Mouse (Mus musculus): Measurements from ENCODE around the gene Fads1. TPM values are rescaled to one million over a fixed set of nuclear protein-coding genes. Genes with fewer than 3 reads are reported as not detected.

The Fads1 gene
- polyA plus RNA-seq, 1 experiment = 117 TPM

GRCm38 (mm10) chr19:10186569-10186968 lies 3.9 kb downstream of the Fads1 start:
- TF ChIP-seq POLR2A (IDR thresholded peaks at IDR 0.05; ENCODE audit: borderline replicate concordance, extremely low read depth, low read depth, low read length) (no peak), CTCF (IDR thresholded peaks at IDR 0.05; ENCODE audit: insufficient read depth, low read length) (no peak)

GRCm38 (mm10) chr19:10188281-10188811 lies 5.7 kb downstream of the Fads1 start:
- no peak overlapping the region for H3K4me3 ChIP-seq (replicated peaks; ENCODE audit: extremely low read depth, low read depth, low read length)
- 0 out of 2 replicates have a peak, but pooled peaks cover 3% of the 10 kb centered on the region for H3K4me1 ChIP-seq (ENCODE audit: control insufficient read depth, insufficient read depth, low read length)
- WGBS = 70% methylated on average over 10 of the region's 10 CpGs
- TF ChIP-seq POLR2A (IDR thresholded peaks at IDR 0.05; ENCODE audit: borderline replicate concordance, extremely low read depth, low read depth, low read length) = no peak
- no peak for TF ChIP-seq CTCF (IDR thresholded peaks at IDR 0.05; ENCODE audit: insufficient read depth, low read length)
- no peak for DNase-seq

More at GRCm38 (mm10) chr19:10186569-10186968, 3.9 kb downstream of the Fads1 start:
- Histone ChIP-seq H3K4me3 (replicated peaks; ENCODE audit: extremely low read depth, low read depth, low read length) (no peak overlapping the region), H3K4me1 (ENCODE audit: control insufficient read depth, insufficient read depth, low read length) (peaks cover 8% of the 10 kb centered on the region)
- WGBS = 96% methylated on average over 8 of the region's 8 CpGs
- no peak for DNase-seq

- WGBS = 94% methylated on average over 6 of the region's 6 CpGs
- no peak for DNase-seq
- H3K4me3 ChIP-seq (replicated peaks; ENCODE audit: extremely low read depth, low read depth, low read length) = no peak overlapping the region
- H3K4me1 ChIP-seq (ENCODE audit: control insufficient read depth, insufficient read depth, low read length) = 0 out of 2 replicates have a peak, but pooled peaks cover 3% of the 10 kb centered on the region
- TF ChIP-seq CTCF (IDR thresholded peaks at IDR 0.05; ENCODE audit: insufficient read depth, low read length) (no peak), POLR2A (IDR thresholded peaks at IDR 0.05; ENCODE audit: borderline replicate concordance, extremely low read depth, low read depth, low read length) (no peak)
These were observed 6.3 kb downstream of the Fads1 start for GRCm38 (mm10) chr19:10189022-10189421.

- no peak overlapping the region for H3K4me3 ChIP-seq (replicated peaks; ENCODE audit: extremely low read depth, low read depth, low read length)
- H3K4me1 ChIP-seq (ENCODE audit: control insufficient read depth, insufficient read depth, low read length) = 0 out of 2 replicates have a peak, but pooled peaks cover 3% of the 10 kb centered on the region
- TF ChIP-seq CTCF (IDR thresholded peaks at IDR 0.05; ENCODE audit: insufficient read depth, low read length) (no peak), POLR2A (IDR thresholded peaks at IDR 0.05; ENCODE audit: borderline replicate concordance, extremely low read depth, low read depth, low read length) (no peak)
- DNase-seq = no peak
- WGBS = 93% methylated on average over 8 of the region's 8 CpGs
These were observed 7.3 kb downstream of the Fads1 start for GRCm38 (mm10) chr19:10189940-10190339.

- WGBS = 28% methylated on average over 2 of the region's 2 CpGs
- Histone ChIP-seq H3K4me1 (ENCODE audit: control insufficient read depth, insufficient read depth, low read length) (0 out of 2 replicates have a peak, but pooled peaks cover 3% of the 10 kb centered on the region), H3K4me3 (replicated peaks; ENCODE audit: extremely low read depth, low read depth, low read length) (no peak overlapping the region)
- peak; percentile 72 for DNase-seq
- TF ChIP-seq CTCF (IDR thresholded peaks at IDR 0.05; ENCODE audit: insufficient read depth, low read length) = peak; percentile 81
- no peak for TF ChIP-seq POLR2A (IDR thresholded peaks at IDR 0.05; ENCODE audit: borderline replicate concordance, extremely low read depth, low read depth, low read length)
These were observed 8.1 kb downstream of the Fads1 start for GRCm38 (mm10) chr19:10190796-10191195.

- Histone ChIP-seq H3K4me3 (replicated peaks; ENCODE audit: extremely low read depth, low read depth, low read length) (no peak overlapping the region), H3K4me1 (ENCODE audit: control insufficient read depth, insufficient read depth, low read length) (0 out of 2 replicates have a peak, but pooled peaks cover 3% of the 10 kb centered on the region)
- TF ChIP-seq POLR2A (IDR thresholded peaks at IDR 0.05; ENCODE audit: borderline replicate concordance, extremely low read depth, low read depth, low read length) (no peak), CTCF (IDR thresholded peaks at IDR 0.05; ENCODE audit: insufficient read depth, low read length) (no peak)
- DNase-seq = no peak
- 55% methylated on average over 7 of the region's 7 CpGs for WGBS
These were observed 8.6 kb downstream of the Fads1 start for GRCm38 (mm10) chr19:10191326-10191725.

GRCm38 (mm10) chr19:10194337-10194736 lies 11.6 kb downstream of the Fads1 start:
- no peak for DNase-seq
- no peak for TF ChIP-seq POLR2A (IDR thresholded peaks at IDR 0.05; ENCODE audit: borderline replicate concordance, extremely low read depth, low read depth, low read length)
- TF ChIP-seq CTCF (IDR thresholded peaks at IDR 0.05; ENCODE audit: insufficient read depth, low read length) = no peak
- WGBS = 85% methylated on average over 11 of the region's 11 CpGs
- 0 out of 2 replicates have a peak, but pooled peaks cover 3% of the 10 kb centered on the region for H3K4me1 ChIP-seq (ENCODE audit: control insufficient read depth, insufficient read depth, low read length)
- no peak overlapping the region for H3K4me3 ChIP-seq (replicated peaks; ENCODE audit: extremely low read depth, low read depth, low read length)

GRCm38 (mm10) chr19:10195252-10195651 lies 12.6 kb downstream of the Fads1 start:
- WGBS = 61% methylated on average over 5 of the region's 5 CpGs
- Histone ChIP-seq H3K4me3 (replicated peaks; ENCODE audit: extremely low read depth, low read depth, low read length) (no peak overlapping the region), H3K4me1 (ENCODE audit: control insufficient read depth, insufficient read depth, low read length) (0 out of 2 replicates have a peak, but pooled peaks cover 3% of the 10 kb centered on the region)
- DNase-seq = no peak
- TF ChIP-seq CTCF (IDR thresholded peaks at IDR 0.05; ENCODE audit: insufficient read depth, low read length) (no peak), POLR2A (IDR thresholded peaks at IDR 0.05; ENCODE audit: borderline replicate concordance, extremely low read depth, low read depth, low read length) (no peak)

GRCm38 (mm10) chr19:10197130-10197529 lies 14.4 kb downstream of the Fads1 start:
- H3K4me1 ChIP-seq (ENCODE audit: control insufficient read depth, insufficient read depth, low read length) = no peaks in the 10 kb centered on the region
- no peak overlapping the region for H3K4me3 ChIP-seq (replicated peaks; ENCODE audit: extremely low read depth, low read depth, low read length)
- WGBS = 87% methylated on average over 4 of the region's 4 CpGs
- TF ChIP-seq POLR2A (IDR thresholded peaks at IDR 0.05; ENCODE audit: borderline replicate concordance, extremely low read depth, low read depth, low read length) (no peak), CTCF (IDR thresholded peaks at IDR 0.05; ENCODE audit: insufficient read depth, low read length) (no peak)
- DNase-seq = no peak

- Histone ChIP-seq H3K4me3 (replicated peaks; ENCODE audit: extremely low read depth, low read depth, low read length) (no peak overlapping the region), H3K4me1 (ENCODE audit: control insufficient read depth, insufficient read depth, low read length) (no peaks in the 10 kb centered on the region)
- TF ChIP-seq POLR2A (IDR thresholded peaks at IDR 0.05; ENCODE audit: borderline replicate concordance, extremely low read depth, low read depth, low read length) (no peak), CTCF (IDR thresholded peaks at IDR 0.05; ENCODE audit: insufficient read depth, low read length) (no peak)
- WGBS = 72% methylated on average over 2 of the region's 2 CpGs
- no peak for DNase-seq
These were observed 15.6 kb downstream of the Fads1 start for GRCm38 (mm10) chr19:10198286-10198685.
